Mouse (Mus musculus) midbrain, embryonic 16.5 days (tissue): ENCODE measurements at regions not wholly inside any gene's neighbourhood (a gene's known extent, or its start where the extent isn't known, plus 50 kb on each side); places are given as distances from the start of the nearest gene placed in this dataset.

Experiments
- ATAC-seq: fragments of 200-750 bp; cut with Nextera tagmentation; 2 replicates; pipeline ENCODE4 v1.8.0; 2017; ENCODE audit warnings: moderate TSS enrichment
- H3K27ac ChIP-seq: fragments of 300-500 bp; sonication (generic); 2 replicates; pipeline ENCODE4 v1.5.1; 2014; ENCODE audit warnings: mild to moderate bottlenecking, low read length, mixed read lengths
- H3K27me3 ChIP-seq: fragments of 300-500 bp; sonication (generic); 2 replicates; pipeline ENCODE4 v1.6.1; 2014; ENCODE audit warnings: low read depth, low read length, mixed read lengths; ENCODE audit not compliant: control insufficient read depth, insufficient read depth
- H3K36me3 ChIP-seq: fragments of 300-500 bp; sonication (generic); 2 replicates; pipeline ENCODE4 v1.6.1; 2014; ENCODE audit warnings: mild to moderate bottlenecking, low read length, moderate library complexity, mixed read lengths; ENCODE audit not compliant: control insufficient read depth, insufficient read depth
- H3K4me1 ChIP-seq: fragments of 300-500 bp; sonication (generic); 2 replicates; pipeline ENCODE4 v1.6.1; 2014; ENCODE audit warnings: mild to moderate bottlenecking, low read length, mixed read lengths; ENCODE audit not compliant: control insufficient read depth, insufficient read depth
- H3K4me2 ChIP-seq: fragments of 300-500 bp; sonication (generic); 2 replicates; pipeline ENCODE4 v1.6.1; 2014; ENCODE audit warnings: mild to moderate bottlenecking, low read length, mixed read lengths
- H3K4me3 ChIP-seq: fragments of 300-500 bp; sonication (generic); 2 replicates; pipeline ENCODE4 v1.5.1; 2014; ENCODE audit warnings: low read depth, mild to moderate bottlenecking, low read length, moderate library complexity, mixed read lengths
- H3K9ac ChIP-seq: fragments of 300-500 bp; sonication (generic); 2 replicates; pipeline ENCODE4 v1.6.1; 2014; ENCODE audit warnings: low read depth, low read length, mixed read lengths
- H3K9me3 ChIP-seq: fragments of 300-500 bp; sonication (generic); replicated peaks from 2 replicates; pipeline ENCODE4 v1.6.1; 2014; ENCODE audit warnings: mild to moderate bottlenecking, low read length, mixed read lengths; ENCODE audit not compliant: control insufficient read depth, poor library complexity, severe bottlenecking
- WGBS: fragments of 180-500 bp; shearing (Covaris S2); extraction: QIAGEN DNeasy Blood & Tissue Kit; methylation state at CpG from one replicate; pipeline ENCODE4 v1.1.7; 2014; 5-methylcytosine and 5-hydroxymethylcytosine counted together

DNA sequence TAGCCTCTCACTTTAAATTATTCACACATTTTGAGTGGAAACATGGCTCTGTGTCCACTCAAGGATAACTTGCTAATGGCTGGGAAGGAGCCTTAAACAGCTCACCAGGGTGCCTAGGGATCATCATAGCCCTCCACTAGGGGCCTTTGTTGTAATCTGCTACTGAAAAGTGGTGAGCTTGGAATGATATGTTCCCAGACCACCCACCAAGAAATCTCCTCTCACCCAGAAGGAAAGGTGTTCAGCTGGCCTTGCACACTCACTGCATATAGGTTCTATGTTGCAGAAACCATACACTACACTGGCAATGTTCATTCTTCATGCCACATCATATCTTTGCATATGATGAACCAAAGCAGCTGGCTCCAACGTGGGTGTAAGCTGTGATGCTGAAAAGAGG, 145.1 kb upstream of the Irx1 start:
- ATAC-seq, result no peak
- WGBS, result 88% methylated on average over 1 of the region's 1 CpGs
- Histone ChIP-seq H3K9me3 (no peaks in the 10 kb centered on the region), H3K27ac (no peak overlapping the region), H3K4me1 (no peaks in the 10 kb centered on the region), H3K27me3 (no peaks in the 10 kb centered on the region), H3K4me2 (no peak overlapping the region), H3K4me3 (no peak overlapping the region), H3K9ac (no peak overlapping the region), H3K36me3 (no peaks in the 10 kb centered on the region)

- Histone ChIP-seq H3K36me3 (no peaks in the 10 kb centered on the region), H3K4me2 (no peak overlapping the region), H3K9me3 (no peaks in the 10 kb centered on the region), H3K9ac (no peak overlapping the region), H3K27ac (no peak overlapping the region), H3K4me1 (peaks cover 10% of the 10 kb centered on the region; the same call in 1 of the 2 replicates), H3K4me3 (no peak overlapping the region), H3K27me3 (peaks cover 4% of the 10 kb centered on the region; the same call in 1 of the 2 replicates)
- WGBS, result 95% methylated on average over 4 of the region's 4 CpGs
- no peak for ATAC-seq
Observed at GRCm38 (mm10) chr13:72113942-72114341, 150.4 kb upstream of the Irx1 start.

DNA sequence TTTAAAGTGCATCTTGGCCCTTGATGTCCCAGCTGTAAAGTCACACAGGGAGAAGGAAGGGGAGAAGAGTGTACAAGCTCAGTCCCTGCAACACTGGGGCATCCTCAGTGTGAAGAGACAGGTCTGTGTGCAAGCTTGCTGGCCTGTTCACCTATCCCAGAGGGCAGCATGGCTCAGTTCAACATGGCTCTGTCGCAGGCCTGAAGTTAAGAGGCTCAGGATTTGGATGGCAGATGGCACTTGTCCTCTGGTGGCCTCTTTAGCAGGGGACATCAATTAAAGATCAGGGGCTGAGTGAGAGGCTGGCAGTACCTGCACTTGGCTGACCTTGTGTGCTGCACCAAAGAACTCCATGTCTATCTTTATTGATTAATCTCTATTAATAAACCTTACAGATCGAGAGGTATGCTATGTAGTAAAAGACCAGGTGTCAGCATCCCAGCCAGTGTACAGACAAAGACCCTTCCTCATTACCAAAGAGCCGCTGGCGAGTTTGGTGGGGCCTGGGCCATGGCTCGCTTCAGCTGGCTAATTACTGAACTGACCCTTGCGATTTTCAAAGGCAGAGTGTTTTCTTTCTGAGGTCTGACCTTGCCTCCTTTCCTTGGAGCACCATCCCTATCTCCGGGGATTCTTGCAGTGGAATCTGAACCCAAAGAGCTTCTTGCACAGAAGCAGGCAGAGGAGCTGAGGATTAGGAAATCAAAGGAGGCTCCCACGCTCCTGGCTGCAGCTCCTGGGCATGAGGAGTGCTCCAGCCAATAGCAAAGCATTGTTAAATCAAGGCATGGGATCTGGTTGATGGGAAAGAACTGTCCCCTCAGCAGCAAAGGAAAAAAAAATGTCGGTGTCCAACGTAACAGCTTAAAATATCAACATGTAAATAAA, 151.5 kb upstream of the Irx1 start:
- H3K27ac ChIP-seq, result no peak overlapping the region
- H3K9ac ChIP-seq, result no peak overlapping the region
- H3K4me1 ChIP-seq, result peaks cover 10% of the 10 kb centered on the region; the same call in 1 of the 2 replicates
- H3K36me3 ChIP-seq, result no peaks in the 10 kb centered on the region
- peaks cover 5% of the 10 kb centered on the region; the same call in 1 of the 2 replicates for H3K27me3 ChIP-seq
- H3K4me2 ChIP-seq, result no peak overlapping the region
- no peak overlapping the region for H3K4me3 ChIP-seq
- WGBS, result 12% methylated on average over 10 of the region's 10 CpGs
- 0 out of 2 replicates have a peak, but pooled peaks have one; percentile 45 for ATAC-seq
- no peaks in the 10 kb centered on the region for H3K9me3 ChIP-seq

DNA sequence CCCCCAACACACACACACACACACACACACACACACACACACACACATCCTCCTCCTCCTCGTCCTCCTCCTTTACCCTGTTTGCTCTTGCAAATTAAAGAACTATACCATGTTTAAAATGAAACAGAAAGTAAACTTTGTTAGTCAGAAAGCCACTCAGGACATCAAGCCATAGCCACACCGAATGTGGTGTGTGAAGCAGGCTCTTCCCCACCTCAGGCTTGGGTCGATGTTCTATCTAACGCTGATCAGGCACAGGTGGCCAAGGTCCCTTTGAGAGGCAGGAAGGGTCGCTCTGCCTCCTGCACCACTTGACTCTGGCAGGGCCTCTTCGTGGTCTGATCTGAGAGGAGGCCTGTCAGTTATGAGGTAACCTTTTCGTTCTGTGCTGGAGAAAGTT, 156.9 kb upstream of the Irx1 start:
- no peak overlapping the region for H3K4me3 ChIP-seq
- no peak overlapping the region for H3K4me2 ChIP-seq
- WGBS, result 12% methylated on average over 7 of the region's 7 CpGs
- H3K36me3 ChIP-seq, result no peaks in the 10 kb centered on the region
- no peak overlapping the region for H3K9ac ChIP-seq
- H3K27me3 ChIP-seq, result peaks cover 9% of the 10 kb centered on the region
- H3K9me3 ChIP-seq, result no peaks in the 10 kb centered on the region
- no peak overlapping the region for H3K27ac ChIP-seq
- peak; percentile 5; the same call in 1 of the 2 replicates for ATAC-seq
- peaks cover 20% of the 10 kb centered on the region for H3K4me1 ChIP-seq

DNA sequence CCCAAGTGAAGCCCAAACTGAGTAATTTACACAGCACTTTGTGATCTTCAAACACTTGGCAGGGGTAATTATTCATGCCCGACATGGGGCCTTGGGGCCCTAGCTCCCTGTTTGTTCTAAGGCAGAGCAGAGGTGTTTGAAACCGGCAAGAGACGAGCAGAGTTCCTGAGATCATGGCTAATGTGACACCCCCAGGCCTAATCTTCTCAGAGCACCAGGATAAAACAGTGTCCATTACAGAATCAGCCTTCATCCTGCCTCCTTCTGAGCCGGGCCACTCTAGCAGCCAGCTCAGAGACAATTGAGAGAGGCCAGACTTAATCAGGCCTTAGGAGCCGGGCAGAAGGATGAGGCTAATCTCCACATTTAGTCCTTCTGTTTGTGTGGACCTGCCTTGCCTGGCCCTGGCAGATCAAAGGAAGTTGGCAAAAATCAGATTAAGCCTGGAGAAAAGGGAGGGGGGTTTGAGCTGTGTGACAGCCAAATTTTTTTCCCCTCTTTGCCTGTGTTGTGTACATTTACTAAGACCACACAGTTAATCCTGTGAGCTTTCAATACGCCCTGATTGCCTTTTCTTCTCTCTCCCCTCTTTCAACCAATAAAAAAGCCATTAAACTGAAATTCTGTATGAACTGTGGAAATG, 157.5 kb upstream of the Irx1 start:
- H3K9ac ChIP-seq, result no peak overlapping the region
- H3K27ac ChIP-seq, result no peak overlapping the region
- ATAC-seq, result peak; percentile 74
- H3K4me1 ChIP-seq, result peaks cover 15% of the 10 kb centered on the region
- H3K4me2 ChIP-seq, result no peak overlapping the region
- peaks cover 9% of the 10 kb centered on the region for H3K27me3 ChIP-seq
- 12% methylated on average over 6 of the region's 6 CpGs for WGBS
- no peaks in the 10 kb centered on the region for H3K9me3 ChIP-seq
- no peak overlapping the region for H3K4me3 ChIP-seq
- H3K36me3 ChIP-seq, result no peaks in the 10 kb centered on the region

DNA sequence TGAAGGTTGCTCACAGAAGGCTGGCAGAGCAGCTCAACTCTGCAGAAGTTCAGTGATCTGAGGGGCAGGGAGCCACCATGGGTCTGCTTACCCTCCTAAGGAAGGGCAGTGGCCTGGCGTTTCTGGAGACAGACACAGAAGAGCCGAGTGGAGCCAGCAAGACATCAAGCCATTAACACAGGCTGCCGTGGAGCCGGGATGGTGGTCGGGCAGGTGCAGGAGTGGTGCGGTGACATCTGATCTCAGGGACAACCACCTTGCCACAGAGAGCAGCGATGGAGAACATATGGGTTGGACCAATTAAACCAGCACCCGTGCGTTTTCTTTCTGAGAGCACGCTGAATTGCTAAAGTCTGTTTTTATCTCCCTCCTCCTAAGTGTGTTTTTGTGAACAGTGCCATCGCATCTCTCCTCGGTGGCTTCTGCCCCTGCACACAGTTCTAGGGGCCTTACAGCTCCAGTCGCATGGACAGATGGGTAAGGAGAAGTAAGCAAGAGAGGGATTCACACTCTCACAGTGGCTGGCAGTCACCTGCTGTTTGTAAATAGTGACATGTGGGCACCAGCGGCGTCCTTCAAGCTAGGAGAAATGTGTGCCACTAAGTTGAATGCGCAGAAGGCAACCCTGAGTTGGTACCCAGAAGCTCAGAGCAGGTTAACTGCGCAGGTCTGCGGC, 158.2 kb upstream of the Irx1 start:
- peak overlapping the region; percentile 13; the same call in 1 of the 2 replicates for H3K4me2 ChIP-seq
- peaks cover 9% of the 10 kb centered on the region for H3K27me3 ChIP-seq
- H3K4me3 ChIP-seq, result no peak overlapping the region
- peaks cover 15% of the 10 kb centered on the region for H3K4me1 ChIP-seq
- no peaks in the 10 kb centered on the region for H3K9me3 ChIP-seq
- H3K27ac ChIP-seq, result no peak overlapping the region
- ATAC-seq, result no peak; the same call in 1 of the 2 replicates
- no peak overlapping the region for H3K9ac ChIP-seq
- 27% methylated on average over 18 of the region's 18 CpGs for WGBS
- H3K36me3 ChIP-seq, result no peaks in the 10 kb centered on the region

GRCm38 (mm10) chr13:72122230-72122627, 158.7 kb upstream of the Irx1 start:
- Histone ChIP-seq H3K4me3 (no peak overlapping the region), H3K27ac (no peak overlapping the region), H3K36me3 (no peaks in the 10 kb centered on the region), H3K4me1 (peaks cover 15% of the 10 kb centered on the region), H3K9me3 (no peaks in the 10 kb centered on the region), H3K27me3 (peaks cover 9% of the 10 kb centered on the region), H3K9ac (no peak overlapping the region), H3K4me2 (peak overlapping the region; percentile 13; the same call in 1 of the 2 replicates)
- ATAC-seq, result peak; percentile 43
- 8% methylated on average over 11 of the region's 11 CpGs for WGBS

DNA sequence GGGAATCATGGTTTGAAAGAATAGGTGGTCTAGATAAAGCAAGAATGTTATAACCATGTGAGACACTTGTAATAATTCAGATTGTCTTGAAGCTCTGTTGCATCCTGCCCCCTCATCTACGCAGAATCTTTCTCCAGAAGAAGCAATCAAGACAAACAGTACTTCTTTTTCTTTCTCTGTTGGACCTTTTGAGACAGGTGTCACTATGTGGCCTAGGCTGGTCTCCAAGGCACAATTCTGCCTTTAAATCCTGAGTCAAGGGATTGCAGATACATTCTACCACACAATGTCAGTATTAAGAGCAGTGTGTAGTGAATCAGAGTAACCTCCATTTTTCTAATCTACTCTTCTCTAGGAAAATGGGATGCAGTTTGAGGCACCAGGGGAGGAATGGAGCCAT, 164.8 kb upstream of the Irx1 start:
- Histone ChIP-seq H3K4me3 (no peak overlapping the region), H3K9me3 (no peaks in the 10 kb centered on the region), H3K4me1 (no peaks in the 10 kb centered on the region), H3K36me3 (no peaks in the 10 kb centered on the region), H3K4me2 (no peak overlapping the region), H3K27ac (no peak overlapping the region), H3K27me3 (no peaks in the 10 kb centered on the region), H3K9ac (no peak overlapping the region)
- WGBS, result 97% methylated on average over 1 of the region's 1 CpGs
- no peak for ATAC-seq
